Mouse (Mus musculus): Measurements from ENCODE around the gene Arhgef11.

The Arhgef11 gene

GRCm38 (mm10) chr3:87661291-87661690 is 43.9 kb downstream of the Arhgef11 start:
- no peak for DNase-seq (ENCODE audit: low spot score)

GRCm38 (mm10) chr3:87718525-87718924 is 101.2 kb downstream of the Arhgef11 start:
- no peak for DNase-seq (ENCODE audit: low spot score)

GRCm38 (mm10) chr3:87724556-87724955 is 107.2 kb downstream of the Arhgef11 start:
- no peak for DNase-seq (ENCODE audit: low spot score)

- DNase-seq (ENCODE audit: low spot score) = no peak
Observed at GRCm38 (mm10) chr3:87725396-87726160, 108.2 kb downstream of the Arhgef11 start.

- DNase-seq (ENCODE audit: low spot score) = no peak
Observed at GRCm38 (mm10) chr3:87726191-87726590, 108.8 kb downstream of the Arhgef11 start.

GRCm38 (mm10) chr3:87728696-87729095 is 111.3 kb downstream of the Arhgef11 start:
- no peak for DNase-seq (ENCODE audit: low spot score)

- DNase-seq (ENCODE audit: low spot score) = peak; percentile 46
Observed at GRCm38 (mm10) chr3:87733098-87733497, 115.7 kb downstream of the Arhgef11 start.

GRCm38 (mm10) chr3:87733984-87734761 is 116.8 kb downstream of the Arhgef11 start:
- peak; percentile 15 for DNase-seq (ENCODE audit: low spot score)

GRCm38 (mm10) chr3:87735335-87735734 is 118.0 kb downstream of the Arhgef11 start:
- DNase-seq (ENCODE audit: low spot score) = no peak

- no peak for DNase-seq (ENCODE audit: low spot score)
Observed at GRCm38 (mm10) chr3:87738906-87739305, 121.5 kb downstream of the Arhgef11 start.

- DNase-seq (ENCODE audit: low spot score) = no peak
Observed at GRCm38 (mm10) chr3:87742013-87742412, 124.7 kb downstream of the Arhgef11 start.

- DNase-seq (ENCODE audit: low spot score) = no peak
Observed at GRCm38 (mm10) chr3:87742735-87743134, 125.4 kb downstream of the Arhgef11 start.

- no peak for DNase-seq (ENCODE audit: low spot score)
Observed at GRCm38 (mm10) chr3:87743927-87744326, 126.6 kb downstream of the Arhgef11 start.

- no peak for DNase-seq (ENCODE audit: low spot score)
Observed at GRCm38 (mm10) chr3:87745036-87745659, 127.8 kb downstream of the Arhgef11 start.

- no peak for DNase-seq (ENCODE audit: low spot score)
Observed at GRCm38 (mm10) chr3:87748431-87748830, 131.1 kb downstream of the Arhgef11 start, which contains the start of gene Lrrc71. Lrrc71 (minus strand) TSS chr3:87748625.

- peak; percentile 82 for DNase-seq (ENCODE audit: low spot score)
Observed at GRCm38 (mm10) chr3:87749036-87749435, 131.7 kb downstream of the Arhgef11 start.

- DNase-seq (ENCODE audit: low spot score) = no peak
Observed at GRCm38 (mm10) chr3:87749977-87750376, 132.6 kb downstream of the Arhgef11 start.

GRCm38 (mm10) chr3:87752567-87752966 is 135.2 kb downstream of the Arhgef11 start:
- DNase-seq (ENCODE audit: low spot score) = no peak

- DNase-seq (ENCODE audit: low spot score) = no peak
Observed at GRCm38 (mm10) chr3:87753829-87754228, 136.5 kb downstream of the Arhgef11 start.

- peak; percentile 33 for DNase-seq (ENCODE audit: low spot score)
Observed at GRCm38 (mm10) chr3:87755964-87756363, 138.6 kb downstream of the Arhgef11 start.

GRCm38 (mm10) chr3:87756488-87756887 is 139.1 kb downstream of the Arhgef11 start:
- DNase-seq (ENCODE audit: low spot score) = no peak

- peak; percentile 16 for DNase-seq (ENCODE audit: low spot score)
Observed at GRCm38 (mm10) chr3:87758641-87759040, 141.3 kb downstream of the Arhgef11 start.

Data from adipocyte (in vitro differentiated cells).